Mouse (Mus musculus) adrenal gland, adult 18-20 months (tissue): Measurements from ENCODE around the gene Tm6sf2. TPM values are rescaled to one million over a fixed set of nuclear protein-coding genes. Genes with fewer than 3 reads are reported as not detected.
A peak's percentile ranks its signal among the peaks of the same experiment; 100 is the strongest.

Experiments used
- DNase-seq, 2 experiments: peaks; one replicate each; pipeline ENCODE4 v3.0.0; 2021 to 2022; ENCODE audit warnings: low spot score in 2 of 2
- total RNA-seq, 2 experiments: library from RNA; stranded (reverse); gene quantifications; 1 replicate in 1 of 2; 2 replicates in 1 of 2; pipeline ENCODE4 v1.2.3; 2021

The Tm6sf2 gene
- total RNA-seq, 2 experiments from 2014 or later = 0.83 to 1.1 TPM

DNA sequence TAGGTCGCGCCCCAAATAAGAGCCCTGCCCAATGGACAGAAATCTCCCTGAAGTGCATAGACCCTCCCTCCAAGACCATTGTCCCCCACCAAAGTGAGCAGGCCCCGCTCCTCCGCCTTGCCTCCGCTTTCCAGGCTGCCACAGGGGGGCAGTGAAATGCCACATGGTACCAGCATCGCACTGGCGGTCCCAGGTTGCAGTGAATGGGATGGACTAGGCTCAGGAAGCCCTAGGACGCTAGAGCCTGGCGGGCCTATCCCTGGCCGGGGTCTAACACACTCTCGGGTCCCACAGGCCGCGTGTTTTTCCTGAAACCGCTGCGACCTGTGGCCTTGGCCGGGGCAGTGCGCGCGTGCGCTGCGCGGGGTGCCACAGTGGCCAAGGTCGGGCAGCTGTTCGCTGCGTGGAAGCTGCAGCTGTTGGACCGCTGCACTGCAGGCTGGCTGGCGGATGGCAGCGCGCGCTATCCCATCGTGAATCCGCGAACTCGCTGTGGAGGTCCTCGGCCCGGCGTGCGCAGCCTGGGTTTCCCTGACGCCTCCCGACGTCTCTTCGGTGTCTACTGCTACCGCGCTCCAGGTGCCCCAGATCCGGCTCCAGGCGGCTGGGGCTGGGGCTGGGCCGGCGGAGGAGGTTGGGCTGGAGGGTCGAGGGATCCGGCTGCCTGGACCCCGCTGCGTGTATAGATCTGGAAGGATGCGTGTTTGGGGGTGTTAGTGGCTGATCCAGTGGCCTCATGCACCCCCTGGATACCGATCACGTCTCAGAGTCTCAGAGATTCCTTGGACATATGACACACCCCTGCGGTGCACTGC, 15.3 kb downstream of the Tm6sf2 start:
- peak in 1 of 2 experiments; percentile 38 for DNase-seq

DNA sequence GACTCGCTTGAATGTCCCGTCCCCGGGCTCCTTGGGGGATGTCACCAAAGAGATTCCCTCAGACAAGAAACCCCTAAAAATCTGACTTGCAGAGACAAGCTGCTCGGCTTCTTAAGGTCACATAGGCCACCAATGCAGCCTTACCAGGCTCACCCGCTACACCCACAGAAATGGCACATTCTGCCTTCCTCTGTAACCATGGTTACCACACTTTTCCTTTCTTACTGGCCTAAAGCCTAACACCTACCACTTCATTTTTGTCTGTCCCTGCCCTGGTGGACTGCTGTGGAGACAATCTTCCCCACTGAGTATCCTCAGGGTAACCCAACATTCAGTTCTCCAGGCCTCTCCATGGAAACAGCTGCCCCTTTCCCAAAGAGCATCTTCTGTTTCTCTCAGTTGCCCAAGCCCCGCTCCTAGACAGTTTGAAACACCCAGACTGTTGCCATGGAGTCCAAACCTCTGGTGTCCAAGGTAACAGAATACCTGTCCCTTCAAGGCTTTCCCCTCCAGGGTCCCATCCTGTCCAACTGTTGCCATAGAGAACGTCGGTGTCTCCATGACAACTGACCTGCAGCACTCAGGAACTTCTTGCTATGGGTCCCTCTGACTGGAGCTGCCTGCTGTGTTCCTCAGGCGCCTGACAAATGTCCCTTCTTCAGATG, 16.7 kb downstream of the Tm6sf2 start:
- no peak for DNase-seq

DNA sequence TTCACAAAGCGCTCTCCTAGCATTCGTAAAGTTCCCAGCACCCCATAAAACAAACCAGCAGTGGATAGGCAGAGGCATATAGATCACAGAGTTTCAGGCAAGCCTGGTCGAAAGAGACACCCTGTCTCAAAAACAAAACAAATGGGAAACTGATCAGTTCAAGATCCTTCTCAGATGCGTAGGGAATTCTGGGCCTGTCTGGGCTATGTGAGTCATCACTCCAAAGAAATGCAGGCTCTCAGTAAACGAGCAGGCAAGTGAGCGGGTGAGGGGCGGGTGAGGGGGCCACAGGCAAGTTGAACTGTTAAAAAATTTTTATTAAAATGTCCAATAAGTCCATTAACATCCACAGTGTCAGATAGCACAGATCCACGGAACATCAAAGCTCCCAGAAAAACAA, 20.1 kb downstream of the Tm6sf2 start:
- DNase-seq = no peak

DNA sequence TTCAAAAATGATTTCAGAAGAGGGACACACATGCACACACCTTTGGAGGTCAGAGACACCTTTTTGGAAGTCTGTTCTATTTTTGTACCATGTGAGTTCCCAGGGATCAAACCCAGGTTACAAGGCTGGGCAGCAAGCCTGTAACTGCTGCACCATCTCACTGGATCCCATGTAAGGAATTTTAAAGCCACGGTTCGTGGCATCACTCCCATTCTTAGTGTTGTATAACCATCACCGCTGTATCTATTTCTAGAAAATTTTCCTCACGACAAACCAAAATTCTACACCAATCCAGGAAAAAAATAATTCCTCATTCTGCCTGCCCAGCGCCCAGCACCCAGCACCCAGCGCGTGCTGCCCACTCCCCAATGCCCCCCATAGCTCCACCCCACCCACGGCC, 26.6 kb downstream of the Tm6sf2 start:
- no peak for DNase-seq

DNA sequence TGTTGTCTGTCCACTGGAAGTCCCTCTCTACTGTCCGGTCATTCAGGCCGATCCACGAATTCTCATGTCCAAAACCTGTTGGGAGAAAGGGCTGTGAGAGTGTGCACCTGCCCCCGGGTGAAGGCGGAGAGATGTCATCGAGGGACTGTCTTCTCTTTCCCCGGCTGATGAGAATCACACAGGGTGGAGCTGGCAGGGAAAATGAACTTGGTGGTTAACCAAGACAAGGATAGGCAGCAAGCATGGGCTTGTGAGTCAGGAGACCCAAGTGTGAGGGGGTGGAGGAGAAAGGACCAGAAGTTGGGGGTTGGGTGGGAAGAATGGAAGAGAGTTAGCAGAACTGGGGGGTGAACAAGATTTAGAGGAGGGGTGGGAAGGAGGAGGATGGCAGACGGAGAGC, 27.5 kb downstream of the Tm6sf2 start:
- DNase-seq = no peak

DNA sequence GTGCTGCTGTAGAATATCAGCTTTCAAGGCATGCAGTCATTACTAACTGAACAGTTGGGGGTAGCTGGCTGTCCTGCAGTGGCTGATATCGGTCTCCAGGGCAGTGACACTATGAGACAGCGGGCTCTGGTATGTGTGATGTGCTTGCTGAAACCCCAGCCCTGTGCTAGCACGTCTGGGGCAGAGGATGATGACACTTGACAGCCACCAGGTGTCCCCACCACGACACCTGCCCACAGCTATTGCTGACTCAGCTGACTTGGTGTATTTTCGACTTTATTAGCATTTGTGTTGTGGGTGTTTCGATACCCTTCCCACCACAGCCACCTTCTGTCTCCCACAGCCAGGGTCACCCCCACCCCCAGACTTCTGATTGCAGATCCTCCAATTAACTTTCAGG, 31.8 kb downstream of the Tm6sf2 start:
- DNase-seq = no peak

DNA sequence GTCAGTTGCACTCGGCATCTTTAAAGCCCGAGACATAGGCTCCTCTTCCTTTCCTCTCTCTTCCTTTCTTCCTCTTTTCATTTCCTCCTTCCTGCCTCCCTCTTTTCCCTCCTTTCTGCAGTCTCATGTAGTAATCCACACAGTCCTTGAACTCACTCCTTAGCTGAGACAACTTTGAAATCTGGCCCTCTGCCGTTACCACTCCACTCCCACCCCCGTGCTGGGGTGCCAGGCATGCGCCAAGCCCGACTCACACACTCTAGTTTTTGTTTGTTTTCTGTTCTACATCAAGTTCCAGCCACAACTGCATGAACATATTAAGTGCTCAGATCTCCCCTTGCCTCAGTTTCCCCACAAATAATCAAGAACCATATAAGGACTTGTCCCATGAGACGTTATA, 32.2 kb downstream of the Tm6sf2 start:
- DNase-seq = no peak

DNA sequence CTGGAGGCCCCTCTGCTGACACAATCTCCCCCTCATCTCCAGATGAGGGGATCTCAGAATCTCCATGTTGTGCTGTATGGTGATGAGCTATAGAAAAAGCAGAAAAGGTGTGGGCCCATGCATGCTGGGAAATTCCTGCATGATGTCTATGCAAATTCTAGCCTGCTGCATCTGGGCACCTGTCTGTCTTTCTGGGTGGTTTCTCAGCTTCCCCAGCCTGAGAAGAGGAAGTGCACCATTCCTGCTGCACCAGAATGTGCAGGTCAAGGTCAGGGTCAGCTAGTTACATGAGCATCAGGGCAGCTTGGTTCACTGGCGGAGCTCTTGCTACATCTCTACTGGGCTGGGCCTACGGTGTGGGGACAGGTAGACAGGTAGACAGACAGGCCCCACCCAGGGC, 37.7 kb downstream of the Tm6sf2 start:
- no peak for DNase-seq

DNA sequence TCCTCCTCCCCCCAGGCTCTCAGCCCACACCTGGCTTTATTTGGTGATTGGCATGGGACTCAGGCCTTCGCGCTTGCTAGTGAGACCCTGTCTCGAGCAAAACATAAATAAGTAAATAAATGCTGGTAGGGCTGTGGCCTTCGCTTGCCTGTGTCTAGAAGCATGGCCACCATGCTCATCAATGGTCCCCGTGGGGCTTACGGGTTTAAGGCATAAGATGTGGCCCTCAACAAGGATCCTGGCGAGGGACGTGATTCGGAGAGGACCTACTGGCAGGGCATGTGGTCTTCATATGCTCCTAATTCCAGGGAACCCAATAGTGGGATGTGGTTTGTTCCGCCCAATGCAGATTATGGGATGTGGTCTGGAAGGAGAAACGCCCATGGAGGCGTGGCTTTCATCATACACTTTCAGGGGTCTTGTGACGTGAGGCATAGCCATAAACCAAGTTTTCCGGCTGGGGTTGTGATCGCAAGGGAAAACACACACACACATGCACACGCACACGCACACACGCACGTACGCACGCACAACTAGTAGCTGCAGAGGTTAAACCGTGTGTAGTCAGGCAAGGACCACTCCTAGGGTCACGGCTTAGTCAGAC, 38.6 kb downstream of the Tm6sf2 start:
- no peak for DNase-seq

DNA sequence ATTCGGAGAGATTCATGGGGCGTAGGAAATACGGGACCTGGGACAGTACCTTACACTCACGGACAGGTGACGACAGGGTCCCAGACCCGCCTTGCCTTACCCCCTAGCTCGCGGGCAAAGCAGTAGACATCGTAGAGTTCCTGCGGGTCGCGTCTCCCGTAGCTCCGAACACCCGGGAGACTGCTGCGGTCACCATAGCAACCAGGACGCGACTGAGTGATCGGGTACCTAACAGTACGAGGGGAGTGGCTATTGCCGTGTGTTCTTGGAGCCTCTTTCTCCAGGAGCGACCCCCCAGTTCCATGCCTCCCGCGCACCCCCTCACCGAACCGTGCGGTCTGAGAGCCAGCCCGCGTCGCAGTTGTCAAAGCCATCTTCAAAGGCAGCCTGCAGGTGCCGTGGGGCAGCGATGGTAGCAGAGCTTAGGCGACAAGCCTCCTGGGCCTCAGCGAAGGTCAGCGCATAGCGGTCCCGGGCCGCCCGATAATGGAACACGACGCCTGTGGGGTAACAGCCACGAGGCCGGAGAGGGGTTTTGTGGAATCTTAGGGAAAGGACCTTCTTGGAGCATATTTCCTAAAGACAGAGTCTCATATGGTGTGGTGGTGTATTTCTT, 39.8 kb downstream of the Tm6sf2 start:
- DNase-seq = no peak

DNA sequence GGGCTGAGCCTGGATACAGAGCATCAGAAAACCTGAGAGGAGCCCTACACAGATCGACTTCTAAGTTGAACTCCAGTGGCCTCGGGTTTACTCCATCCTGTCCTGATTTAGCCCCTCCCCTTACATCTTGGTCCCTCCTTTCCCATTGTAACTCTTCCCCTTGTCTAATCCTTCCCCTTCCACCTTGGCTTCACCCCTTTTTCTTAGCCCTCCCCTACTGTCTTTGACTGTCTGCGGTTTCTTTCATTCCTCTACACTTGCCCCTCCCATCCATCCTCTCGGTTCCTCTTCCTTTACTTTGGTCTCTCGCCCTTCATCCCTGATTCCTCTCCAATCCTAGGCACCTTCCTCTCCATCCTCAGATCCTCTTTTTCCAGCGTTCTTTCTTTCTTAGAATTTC, 41.8 kb downstream of the Tm6sf2 start:
- no peak for DNase-seq

DNA sequence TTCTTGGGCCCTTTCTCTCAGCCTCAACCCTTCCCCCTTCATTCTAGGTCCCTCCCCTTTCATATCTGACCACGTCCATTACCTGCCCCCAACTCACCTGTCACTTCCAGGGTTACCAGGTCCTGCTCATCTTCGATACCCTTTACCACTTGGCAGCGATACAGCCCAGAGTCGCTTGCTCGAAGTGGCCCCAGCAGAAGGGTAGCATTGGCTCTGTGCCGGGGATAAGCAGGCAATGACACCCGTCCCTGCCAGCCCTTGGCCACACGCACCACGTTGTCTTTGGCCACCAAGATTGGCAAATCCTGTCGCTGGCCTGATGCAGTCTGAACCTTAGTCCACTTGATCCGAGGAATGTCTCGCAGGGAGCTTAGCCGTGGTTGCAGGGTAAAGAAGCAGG, 42.2 kb downstream of the Tm6sf2 start:
- no peak for DNase-seq

DNA sequence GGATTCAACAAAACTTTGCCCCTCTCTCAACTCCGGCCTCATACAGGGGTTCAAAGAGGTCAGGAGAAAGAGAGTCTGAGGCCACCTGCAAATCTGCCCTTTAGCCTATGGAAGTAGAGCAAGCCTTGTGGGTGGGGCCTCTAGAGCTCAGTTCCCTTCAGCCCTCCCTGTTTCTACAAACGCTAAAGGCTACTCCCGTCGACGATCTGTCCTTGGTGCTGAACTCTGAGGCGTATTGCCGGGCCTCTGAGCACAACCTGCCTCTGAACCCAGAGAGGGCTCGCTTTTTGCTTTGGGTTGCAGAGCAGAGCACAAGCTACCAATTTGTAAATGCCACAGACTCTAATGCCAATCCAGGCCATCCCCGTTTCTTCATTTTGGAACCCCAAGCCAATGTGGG, 44.9 kb downstream of the Tm6sf2 start:
- DNase-seq = no peak

DNA sequence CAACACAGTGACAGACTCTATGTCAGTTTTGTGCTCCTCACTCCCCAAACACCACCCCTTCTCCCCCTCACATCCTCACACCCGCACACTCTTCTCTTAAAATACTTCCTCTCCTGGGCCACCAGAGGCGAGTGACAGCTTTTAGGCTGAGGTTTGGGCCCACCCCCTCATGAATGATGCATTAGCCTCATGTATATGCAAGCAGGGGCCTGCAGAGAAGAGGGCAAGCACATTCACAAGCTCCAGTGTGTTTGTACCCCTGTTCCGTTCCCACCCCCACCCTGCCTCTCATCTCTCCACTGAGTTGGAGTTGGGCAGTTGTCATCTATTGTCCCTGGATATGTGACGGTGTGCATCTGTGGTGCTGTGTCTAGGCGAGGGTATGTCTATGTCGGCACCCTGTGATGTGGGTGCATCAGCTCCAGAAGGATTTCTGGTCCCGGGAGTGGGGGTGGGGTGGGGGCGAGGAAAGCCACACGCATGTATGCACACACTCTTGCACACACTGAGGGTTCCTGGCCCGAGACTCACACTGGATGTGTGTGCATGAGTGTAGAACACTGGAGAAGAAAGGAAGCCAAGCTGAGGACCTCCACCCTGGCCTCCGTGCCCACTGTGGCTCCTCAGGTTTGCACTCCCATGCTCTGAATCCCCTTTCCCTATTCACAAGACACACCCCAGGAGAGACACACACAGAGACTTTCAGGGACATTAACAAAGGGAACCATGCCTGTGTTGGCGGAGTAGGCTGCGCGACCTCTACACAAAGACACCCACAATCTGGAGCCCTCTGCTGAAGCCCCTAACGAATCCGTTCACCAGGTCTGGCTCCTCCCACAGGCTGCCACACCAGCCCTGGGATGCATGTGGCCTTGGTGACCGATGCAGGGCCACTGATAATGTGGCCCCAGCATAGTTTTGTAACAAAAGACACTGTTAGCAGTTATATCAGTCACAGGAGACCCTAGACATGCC, 46.3 kb downstream of the Tm6sf2 start:
- no peak for DNase-seq

DNA sequence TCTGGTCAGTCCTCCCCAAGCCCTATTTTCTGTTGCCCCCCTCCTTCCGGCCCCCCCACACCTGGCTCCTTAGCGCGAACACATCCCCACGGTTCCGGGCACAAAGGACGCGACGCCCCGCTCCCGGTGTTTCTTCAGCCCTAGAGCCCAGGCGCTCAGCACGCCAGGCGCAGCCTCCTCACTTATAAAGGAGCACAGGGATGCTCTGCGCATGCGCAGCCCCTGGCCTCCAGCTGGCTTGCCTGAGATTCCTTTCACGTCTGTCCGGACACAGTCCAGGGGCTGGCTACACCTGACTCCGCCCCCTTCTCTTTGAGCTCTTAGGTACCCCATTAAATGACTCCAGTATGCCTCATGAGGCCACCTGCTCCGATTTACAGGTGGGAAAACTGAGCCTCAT, 47.9 kb downstream of the Tm6sf2 start, which contains the start of gene Ncan:
Ncan (minus strand) TSS at position 207 of the 400 bp plus-strand sequence.
- DNase-seq = peak; percentile 45 to 46

DNA sequence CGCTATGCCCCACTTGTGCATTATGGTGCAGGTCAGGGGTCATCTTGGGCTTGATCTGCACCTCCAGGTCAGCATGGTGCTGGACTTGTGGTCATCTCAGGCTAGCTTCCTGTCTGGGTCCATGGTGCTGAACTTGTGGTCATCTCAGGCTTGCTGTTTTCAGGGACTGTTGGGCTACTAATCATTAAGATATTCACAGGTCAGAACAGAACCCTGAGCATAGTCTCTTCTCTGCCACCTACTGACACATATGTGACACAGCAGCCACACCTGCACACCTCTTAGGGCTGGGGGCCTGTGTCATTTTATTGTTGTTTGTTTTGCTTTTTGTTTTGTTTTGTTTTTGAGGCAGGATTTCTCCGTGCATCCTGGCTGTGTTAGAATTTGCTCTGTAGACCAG, 50.1 kb downstream of the Tm6sf2 start:
- no peak for DNase-seq

DNA sequence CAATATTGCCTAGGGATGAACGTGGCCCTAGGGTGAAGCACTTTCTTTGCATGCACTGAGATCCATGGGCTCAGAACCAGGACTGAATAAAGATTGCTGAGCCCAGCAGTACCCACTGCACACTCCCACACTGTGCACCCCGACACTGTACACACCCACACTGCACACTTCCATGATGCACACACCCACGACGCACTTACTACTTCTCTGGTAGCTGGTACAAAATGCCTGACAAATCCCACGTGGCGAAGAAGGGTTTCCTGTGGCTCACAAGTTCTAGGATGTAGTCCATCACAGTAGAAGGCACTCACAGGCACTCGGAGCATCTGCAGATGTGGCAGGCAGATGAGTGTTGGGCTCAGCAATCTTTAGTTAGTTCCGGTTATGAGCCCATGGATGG, 52.3 kb downstream of the Tm6sf2 start:
- no peak for DNase-seq

DNA sequence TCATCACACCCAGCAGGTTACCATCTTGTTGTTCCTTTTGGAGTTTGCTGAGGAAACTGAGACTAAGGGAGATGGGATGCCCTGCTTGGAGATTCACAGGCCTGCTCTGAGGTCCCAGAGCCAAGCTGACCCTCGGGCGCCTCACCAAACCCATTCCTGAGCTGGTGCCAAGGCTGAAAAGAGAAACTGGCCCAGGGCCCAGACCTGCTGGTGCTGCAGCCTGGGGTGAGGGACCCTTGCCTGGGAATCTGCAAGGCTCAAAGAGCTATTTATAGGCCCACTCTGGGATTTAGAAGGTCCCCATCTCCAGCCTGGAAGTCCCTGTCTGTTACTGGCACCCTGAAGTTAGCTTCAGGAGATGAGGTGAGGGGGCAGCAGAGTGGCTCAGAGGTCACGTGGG, 55.7 kb downstream of the Tm6sf2 start:
- DNase-seq = no peak

DNA sequence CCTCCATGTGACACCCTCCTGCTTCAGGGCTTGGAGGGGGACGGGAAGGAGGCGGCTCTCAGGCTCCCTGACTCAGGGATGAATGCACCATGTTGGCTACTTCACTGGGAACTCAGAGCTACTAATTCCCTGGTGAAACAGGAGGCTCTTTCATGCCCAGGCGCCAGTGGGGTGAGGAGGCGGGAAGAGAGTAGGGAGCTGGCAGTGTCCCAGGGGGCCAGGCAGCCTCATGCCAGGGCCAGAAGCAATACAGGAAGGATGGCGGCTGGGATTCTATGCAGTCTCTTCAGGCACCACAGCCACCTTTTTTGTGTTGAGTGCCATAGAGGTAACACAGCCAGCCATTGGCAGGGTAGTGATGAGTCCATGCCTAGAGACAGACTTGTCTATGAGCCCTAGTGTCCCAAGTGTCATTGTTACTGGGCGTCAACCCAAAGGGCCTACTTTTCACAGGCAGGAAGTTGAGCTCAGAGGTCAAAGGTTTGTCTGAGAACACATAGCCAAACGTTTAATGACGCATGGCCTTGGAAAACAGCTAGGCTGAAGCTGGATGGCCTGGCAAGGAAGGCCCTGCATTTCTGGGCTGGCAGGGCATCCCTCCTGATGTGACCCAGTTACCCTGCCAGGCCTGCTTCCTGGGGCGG, 56.7 kb downstream of the Tm6sf2 start:
- no peak for DNase-seq
